Comparison of ENCODE assay signal across 24 mouse cellular contexts in genomic region chr5:41805085-41805484, GRCm38 (mm10). TPM values are rescaled to one million over a fixed set of nuclear protein-coding genes. Genes with fewer than 3 reads are reported as not detected.
"Had no signal": no experiment of that assay in that cellular context is flagged by ENCODE, and none has a peak within 500 bp of the region (broad histone marks: within the 10 kb centered on the region; RNA-seq: fewer than 3 reads in every experiment).

No protein-coding gene starts in this region.

- DNase-seq: liver, postnatal 0 days; lung, adult 2 months; lung, postnatal 14 days; lung, postnatal 36 days; thymus, adult 18-20 months; thymus, postnatal 14 days; thymus, postnatal 36 days had no signal

- H3K27ac ChIP-seq: liver, embryonic 15.5 days; lung, embryonic 15.5 days; macrophage; midbrain, embryonic 13.5 days; midbrain, embryonic 15.5 days; neural tube, embryonic 12.5 days; stomach, embryonic 15.5 days; stomach, postnatal 0 days had no signal

- H3K27me3 ChIP-seq: liver, embryonic 15.5 days; lung, embryonic 15.5 days; megakaryocyte, embryonic 14.5 days; midbrain, embryonic 13.5 days; midbrain, embryonic 15.5 days; neural tube, embryonic 12.5 days; stomach, embryonic 15.5 days had no signal

- H3K9ac ChIP-seq: liver, embryonic 15.5 days; liver, postnatal 0 days; lung, embryonic 15.5 days; midbrain, embryonic 13.5 days; midbrain, embryonic 15.5 days; neural tube, embryonic 12.5 days; stomach, embryonic 15.5 days had no signal

- H3K4me3 ChIP-seq: liver, embryonic 15.5 days; lung, embryonic 15.5 days; midbrain, embryonic 13.5 days; midbrain, embryonic 15.5 days; neural tube, embryonic 12.5 days; stomach, embryonic 15.5 days had no signal

- H3K4me1 ChIP-seq: liver, embryonic 15.5 days; lung, embryonic 15.5 days; midbrain, embryonic 13.5 days; midbrain, embryonic 15.5 days; neural tube, embryonic 12.5 days; stomach, embryonic 15.5 days had no signal

- H3K4me2 ChIP-seq: liver, embryonic 15.5 days; lung, embryonic 15.5 days; midbrain, embryonic 11.5 days; midbrain, embryonic 13.5 days; midbrain, embryonic 15.5 days; neural tube, embryonic 12.5 days; stomach, embryonic 15.5 days had no signal

- H3K9me3 ChIP-seq: liver, embryonic 15.5 days; lung, embryonic 15.5 days; megakaryocyte, embryonic 14.5 days; midbrain, embryonic 13.5 days; midbrain, embryonic 15.5 days; neural tube, embryonic 12.5 days; stomach, embryonic 15.5 days had no signal

- ATAC-seq: liver, postnatal 0 days; lung, postnatal 0 days; midbrain, embryonic 13.5 days; midbrain, embryonic 15.5 days had no signal

RNA-seq across cellular contexts. Expression of gene Nkx3-2, which starts 40.8 kb away (rescaled TPM):
- total RNA-seq: megakaryocyte progenitor cell, adult 5-6 weeks; midbrain, postnatal 0 days; monocyte, adult 5-6 weeks; neutrophil, adult 5-6 weeks had no signal
- polyA plus RNA-seq: liver, embryonic 15.5 days; liver, postnatal 0 days; lung, adult 2 months; lung, embryonic 15.5 days; lung, postnatal 0 days; macrophage; midbrain, embryonic 13.5 days; midbrain, embryonic 15.5 days; midbrain, postnatal 0 days; neural tube, embryonic 14.5 days; thymus, postnatal 0 days had no signal
